Mouse (Mus musculus): ENCODE data around the gene Dlg1.

Dlg1 gene

DNA sequence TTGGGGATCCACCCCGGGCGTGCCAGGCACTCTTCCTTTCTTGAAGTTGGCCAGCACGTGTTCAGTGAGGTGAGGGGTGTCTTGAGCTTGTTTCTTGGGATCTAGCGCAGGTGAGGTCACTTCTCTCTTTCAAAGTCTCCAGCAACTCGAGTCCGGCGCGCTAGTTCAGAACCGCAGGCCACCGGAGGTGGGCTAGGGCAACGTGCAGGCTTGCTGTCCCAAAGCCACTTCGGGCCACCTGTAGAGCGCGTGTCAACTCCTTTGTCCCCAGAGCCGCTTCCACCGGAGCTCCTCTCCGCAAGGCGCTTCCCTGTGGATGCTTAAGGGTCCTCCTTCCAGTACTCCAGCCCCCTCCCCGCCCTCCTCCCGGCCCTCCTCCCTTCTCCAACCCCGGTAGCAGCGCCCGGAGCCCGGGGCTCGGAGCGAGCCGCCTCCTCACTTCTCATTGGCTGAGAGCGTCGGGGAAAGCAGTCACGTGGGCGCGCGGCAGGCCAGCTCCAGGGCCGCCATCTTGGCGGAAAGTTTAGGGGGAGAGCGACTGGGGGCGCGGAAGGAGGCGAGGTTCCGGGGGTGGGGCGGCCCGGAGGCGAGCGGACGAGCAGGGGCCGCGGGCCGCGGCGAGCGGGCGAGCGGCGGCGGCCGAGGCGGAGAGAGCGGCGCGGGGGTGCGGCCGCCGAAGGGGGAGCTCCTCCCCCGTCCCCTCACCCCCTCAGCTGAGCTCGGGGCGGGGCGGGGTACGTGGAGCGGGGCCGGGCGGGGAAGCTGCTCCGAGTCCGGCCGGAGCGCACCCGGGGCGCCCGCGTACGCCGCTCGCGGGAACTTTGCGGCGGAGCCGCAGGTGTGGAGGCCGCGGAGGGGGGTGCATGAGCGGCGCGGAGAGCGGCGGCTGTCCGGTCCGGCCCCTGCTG is at the start of gene Dlg1:
Gene Dlg1 (plus strand): TSS at position 65 of the 908 bp plus-strand sequence.
- ATAC-seq (ENCODE audit: low TSS enrichment): peak; percentile 95

DNA sequence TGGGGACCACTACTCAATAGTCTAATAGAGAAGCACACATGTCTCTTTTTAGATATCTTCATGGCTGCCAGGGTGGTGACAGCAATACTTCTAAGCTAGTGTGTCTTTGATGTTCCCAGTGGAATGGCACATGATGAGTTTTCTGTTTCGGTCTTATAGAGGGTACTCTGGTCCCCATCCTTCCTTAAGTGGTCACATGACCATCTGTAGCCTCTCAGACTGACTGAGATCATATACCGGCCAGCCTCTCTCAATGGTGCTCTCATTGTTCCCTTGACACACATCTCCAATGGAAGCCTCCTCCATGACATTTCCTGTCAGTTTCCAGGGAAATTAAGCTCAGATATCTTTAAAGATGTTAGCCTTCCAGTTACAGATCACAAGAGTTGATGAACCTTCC is 46.9 kb upstream of the Dlg1 start:
- no peak for ATAC-seq (ENCODE audit: low TSS enrichment)

DNA sequence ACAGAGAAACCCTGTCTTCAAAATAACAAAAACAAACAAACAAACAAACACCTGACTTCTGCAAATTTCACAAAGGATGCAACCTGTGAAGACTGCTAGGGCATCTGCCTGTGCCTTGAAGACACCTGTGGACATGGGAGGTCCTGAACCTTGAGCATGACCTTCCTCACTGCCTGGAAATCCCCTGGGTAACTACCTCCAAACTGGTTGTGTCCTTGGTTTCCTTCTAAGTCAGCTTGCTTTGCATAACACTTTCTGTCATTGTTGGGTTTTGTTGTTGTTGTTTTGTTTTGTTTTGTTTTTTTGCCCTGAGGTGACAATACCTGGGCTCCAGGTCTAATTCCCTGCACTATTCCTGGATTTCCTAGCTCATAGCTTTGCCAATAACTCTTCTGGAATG is 46.1 kb upstream of the Dlg1 start:
- ATAC-seq (ENCODE audit: low TSS enrichment): no peak

DNA sequence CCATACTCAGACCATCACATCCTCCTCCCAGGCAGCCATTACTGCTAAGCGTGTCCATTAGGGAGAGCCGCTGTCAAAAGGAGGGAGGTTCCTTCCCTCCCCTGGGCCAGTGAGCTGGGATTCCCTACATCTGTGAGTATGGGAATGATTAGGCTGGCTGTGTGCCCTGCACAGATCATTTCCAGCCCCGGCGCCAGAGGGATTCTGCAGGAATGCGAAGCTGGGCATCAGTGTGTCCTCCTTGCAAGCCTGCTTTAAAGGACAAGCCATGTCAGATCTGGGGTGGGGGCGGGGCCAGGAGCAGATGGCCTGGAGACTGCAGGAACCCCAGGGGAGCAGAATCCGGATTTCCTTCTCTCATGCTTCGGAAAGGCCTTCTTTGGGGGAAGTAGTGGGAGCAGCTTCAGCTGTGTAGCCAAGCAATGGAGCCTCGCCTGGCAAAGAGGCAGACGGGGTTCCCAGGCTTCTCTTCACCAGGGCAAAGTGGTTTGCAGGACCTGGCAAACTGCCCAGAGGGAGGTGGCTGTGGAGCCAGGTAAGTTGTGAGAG is 45.3 kb upstream of the Dlg1 start:
- ATAC-seq (ENCODE audit: low TSS enrichment): peak; percentile 74

DNA sequence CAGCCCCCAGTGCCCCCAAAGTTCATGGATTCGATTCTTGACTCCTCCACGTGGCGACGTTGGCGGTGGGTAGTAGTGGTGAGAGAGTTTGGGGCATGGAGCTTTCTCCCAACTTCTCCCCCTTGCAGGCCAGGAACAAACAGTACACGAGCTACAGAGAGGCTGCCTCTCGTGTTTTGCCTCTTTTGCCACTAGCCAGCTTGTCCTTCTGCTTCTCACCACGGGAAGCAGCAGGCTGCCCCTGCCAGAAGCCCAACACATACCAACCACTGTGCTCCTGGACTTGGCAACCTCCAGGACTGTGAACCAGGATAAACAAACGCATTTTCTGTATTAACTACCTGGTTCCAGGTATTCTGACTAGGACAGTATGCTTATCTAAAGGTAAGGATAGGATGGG is 44.6 kb upstream of the Dlg1 start:
- no peak for ATAC-seq (ENCODE audit: low TSS enrichment)

DNA sequence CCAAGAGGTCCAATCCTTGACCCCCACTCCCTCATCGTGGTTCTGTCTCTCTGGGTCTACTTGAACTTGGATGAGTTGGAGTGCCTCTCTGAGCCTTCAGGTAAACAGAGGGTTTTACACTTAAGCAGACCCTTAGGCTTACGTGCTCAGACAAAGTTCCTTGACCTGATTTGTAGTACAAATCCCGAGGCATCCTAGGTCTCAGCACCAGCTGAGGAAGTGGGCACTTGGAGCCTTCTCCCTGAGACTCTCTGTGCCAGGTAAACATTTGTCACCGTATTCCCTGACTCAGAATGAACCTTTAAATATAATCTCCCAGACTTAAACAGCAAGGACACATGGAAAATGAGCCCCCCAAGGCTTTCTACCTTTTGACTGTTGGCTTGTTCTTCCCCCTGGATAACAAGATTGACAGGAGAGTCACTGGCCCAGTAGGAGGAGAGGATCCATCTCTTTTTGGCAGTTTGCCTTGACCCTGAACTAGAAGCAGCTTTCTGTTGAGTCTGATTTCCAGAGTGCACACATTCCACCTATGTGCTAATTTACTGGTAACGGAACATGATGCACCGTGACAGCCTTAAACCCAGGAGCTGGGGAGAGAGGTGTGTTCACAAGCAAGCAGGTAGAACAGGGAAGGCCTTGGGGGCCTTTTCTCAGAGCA is 43.4 kb upstream of the Dlg1 start:
- ATAC-seq (ENCODE audit: low TSS enrichment): no peak

DNA sequence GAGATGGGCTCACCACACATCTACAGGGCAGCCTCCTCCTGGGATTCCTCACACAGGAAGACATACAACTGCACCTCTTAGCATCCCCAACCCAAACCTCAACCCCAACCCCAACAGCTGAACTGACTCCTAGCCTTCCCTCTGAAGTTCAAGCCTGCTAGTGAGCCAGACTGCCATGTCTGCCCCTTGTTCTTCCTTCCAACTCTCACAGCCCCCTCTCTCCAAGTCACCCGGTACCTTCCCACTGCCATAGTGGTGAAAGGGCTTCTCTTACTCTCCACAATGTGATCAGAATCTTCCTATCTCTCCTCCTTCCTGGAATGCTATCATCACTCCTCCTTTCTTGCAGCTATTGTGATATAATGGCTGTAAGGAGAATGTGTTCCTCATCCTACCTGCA is 40.9 kb upstream of the Dlg1 start:
- no peak for ATAC-seq (ENCODE audit: low TSS enrichment)

DNA sequence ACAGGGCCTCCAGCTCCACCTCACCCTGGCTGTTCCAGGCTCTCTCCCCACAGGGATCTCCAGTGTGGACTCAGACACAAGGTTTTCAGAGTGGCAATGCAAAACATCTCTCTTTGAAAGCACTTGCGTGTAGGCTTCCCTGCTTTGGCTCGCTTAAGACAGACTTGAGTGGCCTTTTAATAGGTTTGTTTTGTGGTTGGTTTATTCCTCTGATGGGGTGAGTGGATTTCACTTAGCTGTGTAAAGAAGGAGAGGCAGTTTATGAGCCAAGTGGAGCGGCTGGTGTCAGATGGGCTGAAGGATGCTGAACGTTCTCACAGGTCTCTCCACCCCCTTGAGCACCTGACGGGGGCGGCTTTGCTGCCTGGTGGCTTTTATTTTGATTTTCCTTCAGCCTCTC is 40.1 kb upstream of the Dlg1 start:
- no peak for ATAC-seq (ENCODE audit: low TSS enrichment)

DNA sequence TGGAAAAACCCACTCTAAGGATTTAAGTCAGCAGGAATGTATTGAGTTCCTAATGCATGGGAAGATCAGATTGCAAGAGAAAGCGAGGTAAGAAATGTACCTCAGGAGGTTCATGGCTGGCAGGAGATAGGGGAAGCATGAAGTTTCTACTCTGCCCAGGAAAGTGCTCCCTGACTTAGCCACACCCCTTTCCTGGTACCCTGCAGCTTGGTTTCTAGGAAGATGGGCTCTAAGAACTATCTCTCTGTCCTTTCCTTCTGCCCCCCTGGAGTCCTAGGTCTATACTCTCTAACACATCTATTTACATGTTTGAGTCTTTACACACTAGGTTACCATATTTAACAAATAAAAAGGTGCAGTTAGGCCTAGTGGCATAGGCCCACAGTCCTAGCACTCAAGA is 38.5 kb upstream of the Dlg1 start:
- no peak for ATAC-seq (ENCODE audit: low TSS enrichment)

DNA sequence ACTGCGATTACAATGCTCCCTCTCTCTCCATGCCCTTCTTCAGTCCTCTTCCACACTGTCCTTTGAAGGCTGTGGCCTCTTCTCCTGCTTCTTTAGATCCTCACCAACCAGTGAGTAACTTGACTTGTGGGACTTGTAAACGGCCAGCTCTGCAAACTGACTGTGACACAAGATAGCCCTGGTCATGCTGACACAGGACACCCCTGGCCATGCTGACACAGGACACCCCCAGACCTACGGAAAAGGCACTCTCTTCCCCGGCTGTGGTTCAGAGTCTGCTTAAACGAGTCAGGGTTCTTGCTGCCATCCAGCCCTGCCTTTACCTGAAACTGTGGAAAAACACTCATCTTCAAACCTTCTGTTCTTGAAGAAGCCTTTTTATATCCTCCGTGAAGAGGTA is 36.9 kb upstream of the Dlg1 start:
- no peak for ATAC-seq (ENCODE audit: low TSS enrichment)

DNA sequence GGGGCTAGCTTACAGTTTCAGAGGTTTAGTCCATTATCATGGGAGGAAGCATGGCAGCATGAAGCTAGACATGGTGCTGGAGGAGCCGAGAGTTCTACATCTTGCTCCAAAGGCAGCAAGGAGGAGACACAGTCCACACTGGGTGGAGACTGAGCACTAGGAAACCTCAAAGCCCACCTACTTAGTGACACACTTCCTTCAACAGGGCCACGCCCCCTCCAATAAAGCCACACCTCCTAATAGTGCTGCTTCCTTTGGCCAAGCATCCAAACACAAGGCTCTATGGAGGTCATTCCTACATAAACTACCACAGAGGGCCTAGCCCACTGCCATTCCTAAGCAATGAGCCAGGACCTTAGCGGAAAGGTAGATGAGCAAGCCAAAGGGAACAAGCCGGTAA is 32.9 kb upstream of the Dlg1 start:
- no peak for ATAC-seq (ENCODE audit: low TSS enrichment)

DNA sequence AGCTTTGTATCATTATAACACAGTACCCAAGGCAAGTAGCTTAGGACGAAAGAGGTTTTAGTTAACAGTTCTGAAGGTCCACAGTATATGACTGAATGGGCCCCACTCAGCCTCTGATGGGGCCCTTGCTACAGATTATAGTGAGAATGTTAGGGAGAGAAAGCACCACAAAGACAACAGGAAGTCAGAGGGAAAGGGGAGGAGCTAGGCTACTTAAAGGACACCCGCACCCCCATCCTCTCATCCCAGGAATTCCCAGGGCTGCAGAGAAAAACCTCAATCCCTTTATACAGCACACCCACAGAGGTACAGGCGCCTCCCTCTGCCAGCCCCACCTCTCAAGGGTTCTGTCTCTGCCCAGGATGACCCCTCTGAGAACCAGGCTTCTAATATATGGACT is 32.2 kb upstream of the Dlg1 start:
- no peak for ATAC-seq (ENCODE audit: low TSS enrichment)

DNA sequence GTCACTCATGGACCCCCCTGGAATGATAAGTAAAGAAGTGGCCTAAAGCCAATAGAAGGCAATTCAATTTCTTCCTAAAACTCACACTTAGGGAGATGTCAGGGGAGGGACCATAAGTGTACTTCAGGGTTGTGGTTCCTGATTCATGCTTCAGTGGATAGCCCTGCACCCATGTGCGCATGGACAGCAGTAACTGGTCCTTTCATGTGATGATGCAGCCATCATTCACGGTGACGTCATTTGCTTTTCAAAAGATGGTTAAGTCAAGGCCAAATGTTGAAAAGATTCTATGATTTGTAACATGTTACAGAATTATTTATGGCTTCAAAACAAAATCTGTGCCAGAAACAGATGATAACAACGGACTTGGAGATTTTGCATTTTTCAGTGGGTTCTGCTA is 28.9 kb upstream of the Dlg1 start:
- ATAC-seq (ENCODE audit: low TSS enrichment): no peak

DNA sequence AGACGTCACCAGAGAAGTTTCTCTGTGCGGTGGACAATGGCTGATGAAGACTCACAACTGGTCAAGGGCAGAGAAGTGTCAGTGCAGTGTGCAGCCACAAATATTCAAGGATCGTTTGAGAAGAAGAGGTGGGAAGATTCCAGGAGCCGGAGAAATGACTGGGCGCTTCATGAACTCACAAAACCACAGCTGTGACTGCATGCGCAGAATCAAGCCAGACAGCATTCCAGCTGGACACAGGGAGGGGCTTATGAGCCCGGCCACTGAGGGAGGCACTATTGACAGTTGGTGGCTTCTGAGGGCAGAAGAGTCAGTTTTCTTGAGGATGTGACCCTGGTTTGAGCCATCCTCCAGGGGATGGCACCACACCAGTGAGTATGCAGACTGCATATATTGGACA is 24.9 kb upstream of the Dlg1 start:
- no peak for ATAC-seq (ENCODE audit: low TSS enrichment)

DNA sequence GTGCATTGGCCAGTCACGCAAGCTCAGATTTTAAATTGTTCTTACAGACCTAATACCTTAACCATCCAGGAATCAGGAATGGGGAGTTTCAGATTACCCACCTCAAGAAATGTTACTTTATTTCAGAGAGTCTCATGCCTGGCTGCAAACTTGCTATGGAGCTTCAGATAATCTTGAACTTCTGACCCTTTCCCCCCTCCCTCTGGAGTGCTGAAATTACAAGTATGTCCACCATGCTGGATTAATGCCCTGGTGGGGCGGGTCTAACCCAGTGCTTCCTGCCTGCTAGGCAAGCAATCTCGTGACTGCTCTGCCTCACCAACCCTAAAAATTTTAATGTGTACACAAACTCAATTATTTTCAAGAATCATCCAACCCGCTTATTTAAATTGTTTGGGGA is 23.3 kb upstream of the Dlg1 start:
- ATAC-seq (ENCODE audit: low TSS enrichment): no peak

DNA sequence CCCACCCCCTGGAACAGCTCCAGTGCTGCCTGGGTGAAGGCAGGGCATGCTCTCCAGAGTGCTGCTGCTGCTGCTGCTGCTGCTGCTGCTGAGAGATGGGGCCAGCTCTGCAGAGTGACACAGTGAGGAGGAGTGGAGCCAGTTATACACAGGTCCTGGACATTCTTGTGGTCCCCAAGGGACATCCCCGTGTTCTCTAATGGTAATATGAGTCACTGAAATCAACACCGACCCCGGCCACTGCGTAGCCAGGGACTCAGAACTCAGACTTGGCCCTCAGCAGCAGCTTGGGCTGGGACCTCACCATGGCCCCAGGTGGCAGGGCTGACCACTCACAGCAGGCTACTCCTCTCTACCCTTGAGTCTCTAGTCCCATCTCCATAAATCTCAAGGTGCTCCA is 21.5 kb upstream of the Dlg1 start:
- no peak for ATAC-seq (ENCODE audit: low TSS enrichment)

DNA sequence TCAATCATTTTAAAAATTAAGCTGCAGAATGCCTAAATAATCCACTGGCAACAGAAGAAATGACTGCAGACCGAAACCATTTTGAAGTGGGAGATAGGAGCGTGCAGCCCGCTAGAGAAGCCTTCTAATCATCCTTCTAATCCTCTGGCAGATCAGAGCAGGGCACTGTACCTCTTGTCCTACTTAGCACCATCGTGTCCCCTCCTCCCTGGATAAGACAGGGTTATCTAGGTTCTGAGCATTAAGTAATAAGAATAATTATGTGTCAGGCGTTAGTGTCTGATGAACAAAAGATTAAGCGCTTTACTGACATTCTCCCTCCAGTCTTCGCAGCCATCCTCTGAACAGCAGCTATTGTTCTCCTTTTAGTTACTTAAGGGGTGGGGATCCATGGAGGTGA is 16.0 kb upstream of the Dlg1 start:
- ATAC-seq (ENCODE audit: low TSS enrichment): no peak

DNA sequence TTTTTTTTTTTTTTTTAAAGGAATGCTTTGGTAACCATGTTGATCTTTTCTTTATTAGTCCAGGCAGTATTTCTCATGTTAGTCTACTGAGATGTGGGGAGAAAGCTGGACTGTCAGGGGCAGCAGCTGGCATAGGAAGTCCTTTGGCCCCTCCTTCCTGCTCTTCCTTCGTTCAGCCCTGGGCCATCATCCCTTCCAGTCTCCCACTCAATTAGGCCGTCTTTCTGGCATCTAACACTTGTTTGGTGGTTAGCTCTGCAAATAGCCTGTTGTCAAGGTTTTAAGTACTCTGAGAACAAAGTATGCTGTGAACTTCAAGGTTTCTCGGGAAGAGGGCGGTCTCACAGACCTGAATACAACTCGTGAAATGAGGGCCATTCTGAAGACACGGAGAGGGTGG is 12.5 kb upstream of the Dlg1 start:
- ATAC-seq (ENCODE audit: low TSS enrichment): no peak

DNA sequence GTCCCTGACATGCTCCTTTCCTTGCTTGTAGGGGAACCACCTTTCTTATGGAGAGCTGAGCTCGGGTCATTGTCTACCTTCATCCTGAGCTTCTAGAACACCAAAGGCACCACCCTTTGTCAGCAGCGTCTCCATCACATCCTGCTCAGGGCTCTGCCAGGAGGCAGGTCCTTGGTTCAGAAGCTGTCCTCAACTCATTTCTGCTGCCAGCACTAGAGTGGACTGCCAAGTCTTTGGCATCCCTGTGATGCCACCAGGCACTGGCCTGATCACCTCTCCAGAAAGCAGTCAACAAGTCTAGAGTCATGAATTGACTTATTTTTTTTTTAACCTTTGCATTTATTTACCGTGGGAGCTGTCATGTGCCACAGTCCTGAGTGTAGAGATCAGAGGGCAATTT is 11.7 kb upstream of the Dlg1 start:
- ATAC-seq (ENCODE audit: low TSS enrichment): no peak

DNA sequence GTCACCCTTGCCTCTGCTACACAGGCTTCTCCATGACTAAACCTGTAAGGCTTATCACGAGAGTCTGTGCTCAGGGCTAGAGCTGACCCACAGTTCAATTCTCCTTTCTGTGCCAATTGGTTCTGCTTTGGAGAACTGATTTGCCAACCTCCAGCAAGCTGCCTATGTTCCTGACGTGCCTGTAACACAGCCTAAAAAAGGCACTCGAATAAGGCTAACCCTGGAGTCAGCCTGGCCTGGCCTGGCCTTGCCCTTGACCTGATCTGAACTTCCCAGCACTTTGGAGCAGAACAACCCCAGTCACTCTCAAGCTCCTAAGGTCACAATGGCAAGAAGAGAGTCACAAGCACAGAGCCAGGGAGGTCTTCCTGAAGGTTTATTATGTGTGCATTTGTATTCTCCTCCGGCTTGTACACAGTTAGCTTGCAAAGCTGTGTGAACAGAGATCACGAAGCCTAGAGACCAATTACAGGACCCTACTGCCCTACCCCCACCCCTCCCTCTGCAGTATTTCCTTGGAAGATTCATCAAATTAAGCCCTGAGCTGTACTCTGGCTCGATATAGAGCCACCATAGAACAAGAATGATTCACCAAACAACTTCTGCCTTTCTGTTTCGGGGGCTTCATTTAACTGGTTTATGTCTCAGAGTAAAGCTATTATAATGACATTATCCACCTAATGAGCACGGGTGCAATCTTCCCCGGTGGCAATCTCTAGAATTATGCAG is 11.0 kb upstream of the Dlg1 start:
- no peak for ATAC-seq (ENCODE audit: low TSS enrichment)

DNA sequence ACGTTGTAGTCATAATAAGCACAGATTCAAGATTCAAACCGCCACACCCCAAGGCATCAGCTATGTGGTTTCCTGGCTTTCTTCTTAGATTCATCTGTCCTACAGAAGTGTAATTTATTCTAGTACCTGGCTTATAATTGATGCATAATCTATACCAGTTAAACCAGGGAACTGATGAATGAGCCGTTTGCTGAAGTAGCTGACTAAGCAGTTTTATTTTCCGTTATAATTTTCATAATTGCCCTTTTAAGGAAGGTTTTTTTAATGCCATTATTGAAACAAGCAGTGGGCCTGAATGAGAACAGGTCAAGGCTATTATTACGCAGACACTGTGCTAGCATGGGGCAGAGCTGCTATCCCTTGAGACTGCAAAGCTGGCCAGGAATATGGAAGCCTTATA is 9.6 kb upstream of the Dlg1 start:
- ATAC-seq (ENCODE audit: low TSS enrichment): no peak

DNA sequence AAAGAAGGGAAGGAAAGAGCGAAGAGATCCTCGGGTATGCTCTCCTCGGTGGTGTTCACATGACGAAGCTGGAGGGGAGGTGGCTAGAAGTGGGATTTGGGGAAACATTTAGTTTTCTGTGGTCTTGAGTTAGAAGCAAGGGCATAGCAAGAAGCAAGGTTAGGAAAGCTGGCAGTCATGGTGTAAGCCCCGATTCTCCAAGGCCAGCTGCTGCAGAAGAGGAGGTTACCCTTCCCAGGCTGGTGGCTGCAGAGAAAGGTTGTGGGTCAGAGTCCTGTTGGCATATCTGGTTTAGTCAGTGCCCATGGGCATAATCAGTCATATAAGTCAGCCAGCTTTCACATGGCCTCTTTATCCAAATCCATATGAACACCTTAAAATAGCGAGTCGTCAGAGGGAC is 9.2 kb upstream of the Dlg1 start:
- ATAC-seq (ENCODE audit: low TSS enrichment): no peak

DNA sequence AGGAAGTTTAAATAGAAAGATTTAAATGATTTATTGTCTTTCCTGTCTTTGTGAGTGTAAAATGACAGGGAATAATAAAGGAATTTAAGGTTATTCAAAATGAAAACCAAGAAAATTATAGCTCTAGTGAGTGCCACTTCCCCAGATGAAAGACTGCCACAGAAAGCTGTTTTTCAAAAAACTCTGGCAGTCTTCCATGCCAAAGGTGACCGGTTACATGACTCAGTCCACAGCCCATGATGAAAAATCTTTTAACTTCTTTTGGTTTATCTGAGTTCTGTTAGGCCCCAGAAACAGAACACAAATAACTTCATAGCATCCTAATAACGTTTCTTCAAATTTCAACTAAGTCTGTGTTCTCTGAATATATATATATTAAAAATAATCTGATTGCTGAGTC is 7.7 kb upstream of the Dlg1 start:
- no peak for ATAC-seq (ENCODE audit: low TSS enrichment)
